Mouse (Mus musculus) liver, postnatal 0 days (tissue): ENCODE results near the gene Egflam.

Source experiments
- CTCF ChIP-seq: sonication (generic); IDR thresholded peaks from 2 replicates; pipeline ENCODE4 v1.5.1; 2016; ENCODE audit warnings: antibody characterized with exemption, low read depth
- EP300 ChIP-seq: IDR thresholded peaks from 2 replicates; pipeline ENCODE4 v1.6.1; 2016; ENCODE audit warnings: antibody characterized with exemption, low read depth, mild to moderate bottlenecking

- no peak for TF ChIP-seq CTCF
- TF ChIP-seq EP300 = no peak
These were observed 82.7 kb downstream of the Egflam start for GRCm38 (mm10) chr15:7315539-7315938.
